Mouse (Mus musculus) kidney, embryonic 16.5 days (tissue): ENCODE results near the gene Olfr763. TPM values are rescaled to one million over a fixed set of nuclear protein-coding genes. Genes with fewer than 3 reads are reported as not detected.
A peak's percentile ranks its signal among the peaks of the same experiment; 100 is the strongest.
"Not testable (repeated sequence)": the region's sequence is repeated elsewhere in the genome, so short reads cannot be mapped to it uniquely, and the experiment has no call there.

Source experiments
- ATAC-seq: fragments of 200-750 bp; cut with Nextera tagmentation; 2 replicates; pipeline ENCODE4 v1.8.0; 2017; ENCODE audit warnings: moderate TSS enrichment; ENCODE audit not compliant: low FRiP score, low TSS enrichment
- H3K27ac ChIP-seq: fragments of 300-500 bp; sonication (generic); 2 replicates; pipeline ENCODE4 v1.5.1; 2014; ENCODE audit warnings: low read length
- H3K27me3 ChIP-seq: fragments of 300-500 bp; sonication (generic); 2 replicates; pipeline ENCODE4 v1.6.1; 2014; ENCODE audit warnings: low read length, control low read depth, mixed read lengths; ENCODE audit not compliant: insufficient read depth
- H3K36me3 ChIP-seq: fragments of 300-500 bp; sonication (generic); 2 replicates; pipeline ENCODE4 v1.6.1; 2014; ENCODE audit warnings: low read length, control low read depth, mixed read lengths; ENCODE audit not compliant: insufficient read depth
- H3K4me1 ChIP-seq: fragments of 300-500 bp; sonication (generic); 2 replicates; pipeline ENCODE4 v1.6.1; 2014; ENCODE audit warnings: low read length, control low read depth, mixed read lengths; ENCODE audit not compliant: insufficient read depth
- H3K4me2 ChIP-seq: fragments of 300-500 bp; sonication (generic); replicated peaks from 2 replicates; pipeline ENCODE4 v1.6.1; 2014; ENCODE audit warnings: low read depth, low read length
- H3K4me3 ChIP-seq: fragments of 300-500 bp; sonication (generic); 2 replicates; pipeline ENCODE4 v1.5.1; 2014; ENCODE audit warnings: mild to moderate bottlenecking, low read length
- H3K9ac ChIP-seq: fragments of 300-500 bp; sonication (generic); replicated peaks from 2 replicates; pipeline ENCODE4 v1.6.1; 2014; ENCODE audit warnings: low read length
- H3K9me3 ChIP-seq: fragments of 300-500 bp; sonication (generic); 2 replicates; pipeline ENCODE4 v1.6.1; 2016; ENCODE audit warnings: low read length, control low read depth
- WGBS: fragments of 180-500 bp; shearing (Covaris S2); extraction: QIAGEN DNeasy Blood & Tissue Kit; methylation state at CpG from one replicate; pipeline ENCODE4 v1.1.7; 2014; 5-methylcytosine and 5-hydroxymethylcytosine counted together
- polyA plus RNA-seq: library from polyadenylated mRNA; unstranded; fragments of >200 nt; fragmentation: Nextera tagmentation; extraction: Ambion mirVana; gene quantifications from 2 replicates; pipeline ENCODE4 v1.2.1, GENCODE M21; 2015

Olfr763 gene
- polyA plus RNA-seq, 1 experiment from 2014 or later: not detected

- ATAC-seq: peak; percentile 46; the same call in 1 of the 2 replicates
- Histone ChIP-seq H3K4me3 (no peak overlapping the region), H3K4me2 (no peak overlapping the region), H3K27me3 (no peaks in the 10 kb centered on the region), H3K27ac (no peak overlapping the region), H3K9me3 (no peaks in the 10 kb centered on the region), H3K36me3 (no peaks in the 10 kb centered on the region), H3K4me1 (no peaks in the 10 kb centered on the region), H3K9ac (no peak overlapping the region)
- 24% methylated on average over 2 of the region's 2 CpGs for WGBS
Observed at GRCm38 (mm10) chr10:129028343-129028742, 17.8 kb downstream of the Olfr763 start.

- Histone ChIP-seq H3K4me3 (no peak within 1 kb of the TSS), H3K4me2 (no peak within 1 kb of the TSS), H3K27me3 (no peaks in the 10 kb centered on the region), H3K9ac (no peak within 1 kb of the TSS), H3K4me1 (no peaks in the 10 kb centered on the region), H3K27ac (no peak within 1 kb of the TSS), H3K36me3 (no peaks in the 10 kb centered on the region), H3K9me3 (no peaks in the 10 kb centered on the region)
- ATAC-seq: no peak
- 77% methylated on average over 3 of the region's 3 CpGs for WGBS
Observed at GRCm38 (mm10) chr10:129039796-129040195, 29.2 kb downstream of the Olfr763 start, which contains the start of gene Olfr764-ps1. TSS of gene Olfr764-ps1 (minus strand) at chr10:129039896.

GRCm38 (mm10) chr10:129049898-129050297 lies 39.3 kb downstream of the Olfr763 start, which contains the start of gene Olfr765:
TSS of gene Olfr765 (minus strand) at chr10:129049998.
- H3K4me1 ChIP-seq, H3K9me3 ChIP-seq, ATAC-seq, H3K4me3 ChIP-seq, H3K4me2 ChIP-seq, H3K27me3 ChIP-seq, H3K27ac ChIP-seq, H3K9ac ChIP-seq, H3K36me3 ChIP-seq: not testable (repeated sequence)

Other genes with a start within 250 kb of the Olfr763 start
- gene Mmp19, start 219.9 kb upstream of the Olfr763 start, polyA plus RNA-seq: 0.89 and 0.98 TPM in 2 replicates
- gene Dnajc14, start 206.7 kb upstream of the Olfr763 start, polyA plus RNA-seq: 63.2 and 64.9 TPM in 2 replicates
- 19.3 and 22.9 TPM in 2 replicates for gene Tmem198b, start 206.4 kb upstream of the Olfr763 start, polyA plus RNA-seq
- gene Sarnp, start 193.5 kb upstream of the Olfr763 start, polyA plus RNA-seq: 194 and 198 TPM in 2 replicates
- 94.4 and 100 TPM in 2 replicates for gene Ormdl2, start 189.1 kb upstream of the Olfr763 start, polyA plus RNA-seq
- 6.8 and 7.8 TPM in 2 replicates for gene Gdf11, start 119.1 kb upstream of the Olfr763 start, polyA plus RNA-seq
- 775 and 850 TPM in 2 replicates for gene Cd63, start 109.8 kb upstream of the Olfr763 start, polyA plus RNA-seq
- gene Rdh5, start 87.9 kb upstream of the Olfr763 start, polyA plus RNA-seq: 17.7 and 20.5 TPM in 2 replicates
- 227 and 234 TPM in 2 replicates for gene Bloc1s1, start 86.8 kb upstream of the Olfr763 start, polyA plus RNA-seq
- gene Itga7, start 77.0 kb upstream of the Olfr763 start, polyA plus RNA-seq: 3.9 and 4.0 TPM in 2 replicates
- 12.0 and 17.1 TPM in 2 replicates for gene Mettl7b, start 49.8 kb upstream of the Olfr763 start, polyA plus RNA-seq
- not detected in 2 replicates for gene Olfr9, start 21.4 kb upstream of the Olfr763 start, polyA plus RNA-seq
- not detected in 2 replicates for gene Olfr764-ps1, start 29.1 kb downstream of the Olfr763 start, polyA plus RNA-seq
- gene Olfr765, start 39.2 kb downstream of the Olfr763 start, polyA plus RNA-seq: not detected in 2 replicates
- not detected in 2 replicates for gene Olfr766-ps1, start 58.2 kb downstream of the Olfr763 start, polyA plus RNA-seq
- not detected in 2 replicates for gene Olfr767, start 72.1 kb downstream of the Olfr763 start, polyA plus RNA-seq
- not detected in 2 replicates for gene Olfr768, start 88.6 kb downstream of the Olfr763 start, polyA plus RNA-seq
- gene Olfr769, start 107.1 kb downstream of the Olfr763 start, polyA plus RNA-seq: not detected in 2 replicates
- gene Olfr770, start 128.2 kb downstream of the Olfr763 start, polyA plus RNA-seq: not detected in 2 replicates
- not detected in 2 replicates for gene Olfr771, start 154.0 kb downstream of the Olfr763 start, polyA plus RNA-seq
- not detected in 2 replicates for gene Olfr772, start 167.1 kb downstream of the Olfr763 start, polyA plus RNA-seq
- not detected in 2 replicates for gene Olfr773, start 176.6 kb downstream of the Olfr763 start, polyA plus RNA-seq
- not detected in 2 replicates for gene Olfr774, start 225.4 kb downstream of the Olfr763 start, polyA plus RNA-seq
- gene Olfr775, start 237.6 kb downstream of the Olfr763 start, polyA plus RNA-seq: not detected in 2 replicates
- gene Olfr776, start 248.3 kb downstream of the Olfr763 start, polyA plus RNA-seq: not detected in 2 replicates